Mouse (Mus musculus): ENCODE measurements at regions not wholly inside any gene's neighbourhood (a gene's known extent, or its start where the extent isn't known, plus 50 kb on each side); places are given as distances from the start of the nearest gene placed in this dataset.

GRCm38 (mm10) chr2:64181336-64181735, 83.5 kb upstream of the Fign start:
- peak; percentile 66 for DNase-seq (ENCODE audit: low read depth)

GRCm38 (mm10) chr2:64164398-64164797, 66.6 kb upstream of the Fign start:
- no peak for DNase-seq (ENCODE audit: low read depth)
